Mouse (Mus musculus) forebrain, postnatal 0 days (tissue): ENCODE measurements around the gene Lin52. TPM values are rescaled to one million over a fixed set of nuclear protein-coding genes. Genes with fewer than 3 reads are reported as not detected.
"Not testable (repeated sequence)": the region's sequence is repeated elsewhere in the genome, so short reads cannot be mapped to it uniquely, and the experiment has no call there.

Experiments
- ATAC-seq: fragments of 200-750 bp; cut with Nextera tagmentation; 2 replicates; pipeline ENCODE4 v1.8.0; 2017; ENCODE audit warnings: mild to moderate bottlenecking, moderate library complexity
- DNase-seq: peaks from one replicate; pipeline ENCODE4 v3.0.0-alpha.2; 2015
- H3K27ac ChIP-seq: fragments of 300-500 bp; sonication (generic); 2 replicates; pipeline ENCODE4 v1.5.1; 2014; ENCODE audit warnings: low read depth, mild to moderate bottlenecking, antibody characterized with exemption, low read length, moderate library complexity, mixed read lengths
- H3K27me3 ChIP-seq: fragments of 300-500 bp; sonication (generic); 2 replicates; pipeline ENCODE4 v1.6.1; 2014; ENCODE audit warnings: mild to moderate bottlenecking, low read length, mixed read lengths; ENCODE audit not compliant: insufficient read depth
- H3K36me3 ChIP-seq: fragments of 300-500 bp; sonication (generic); 2 replicates; pipeline ENCODE4 v1.6.1; 2014; ENCODE audit warnings: mild to moderate bottlenecking, moderate library complexity; ENCODE audit not compliant: insufficient read depth
- H3K4me1 ChIP-seq: fragments of 300-500 bp; sonication (generic); 2 replicates; pipeline ENCODE4 v1.6.1; 2014; ENCODE audit warnings: antibody characterized with exemption; ENCODE audit not compliant: insufficient read depth
- H3K4me2 ChIP-seq: fragments of 300-500 bp; sonication (generic); 2 replicates; pipeline ENCODE4 v1.6.1; 2014; ENCODE audit warnings: low read depth, mild to moderate bottlenecking, moderate library complexity
- H3K4me3 ChIP-seq: fragments of 300-500 bp; sonication (generic); 2 replicates; pipeline ENCODE4 v1.5.1; 2014; ENCODE audit warnings: low read depth, low read length, mixed read lengths
- H3K9ac ChIP-seq: fragments of 300-500 bp; sonication (generic); 2 replicates; pipeline ENCODE4 v1.6.1; 2014; ENCODE audit warnings: mild to moderate bottlenecking
- H3K9me3 ChIP-seq: fragments of 300-500 bp; sonication (generic); 2 replicates; pipeline ENCODE4 v1.6.1; 2016; ENCODE audit warnings: low read length
- CTCF ChIP-seq: sonication (generic); IDR thresholded peaks from 2 replicates; pipeline ENCODE4 v1.5.1; 2016; ENCODE audit warnings: antibody characterized with exemption, control low read depth, low read depth
- WGBS: fragments of 180-500 bp; shearing (Covaris S2); extraction: QIAGEN DNeasy Blood & Tissue Kit; methylation state at CpG from one replicate; pipeline ENCODE4 v1.1.7; 2014; 5-methylcytosine and 5-hydroxymethylcytosine counted together
- polyA plus RNA-seq: library from polyadenylated mRNA; unstranded; fragments of >200 nt; fragmentation: Nextera tagmentation; extraction: Ambion mirVana; gene quantifications from 2 replicates; pipeline ENCODE4 v1.2.1, GENCODE M21; 2015
- total RNA-seq: library from RNA; depleted of rRNA; stranded (reverse); fragments of >200 nt; gene quantifications from 2 replicates; pipeline ENCODE4 v1.2.3, GENCODE M21; 2014

Gene Lin52
- total and polyA plus RNA-seq, 2 experiments from 2014 or later, result 22.1 to 23.6 TPM

DNA sequence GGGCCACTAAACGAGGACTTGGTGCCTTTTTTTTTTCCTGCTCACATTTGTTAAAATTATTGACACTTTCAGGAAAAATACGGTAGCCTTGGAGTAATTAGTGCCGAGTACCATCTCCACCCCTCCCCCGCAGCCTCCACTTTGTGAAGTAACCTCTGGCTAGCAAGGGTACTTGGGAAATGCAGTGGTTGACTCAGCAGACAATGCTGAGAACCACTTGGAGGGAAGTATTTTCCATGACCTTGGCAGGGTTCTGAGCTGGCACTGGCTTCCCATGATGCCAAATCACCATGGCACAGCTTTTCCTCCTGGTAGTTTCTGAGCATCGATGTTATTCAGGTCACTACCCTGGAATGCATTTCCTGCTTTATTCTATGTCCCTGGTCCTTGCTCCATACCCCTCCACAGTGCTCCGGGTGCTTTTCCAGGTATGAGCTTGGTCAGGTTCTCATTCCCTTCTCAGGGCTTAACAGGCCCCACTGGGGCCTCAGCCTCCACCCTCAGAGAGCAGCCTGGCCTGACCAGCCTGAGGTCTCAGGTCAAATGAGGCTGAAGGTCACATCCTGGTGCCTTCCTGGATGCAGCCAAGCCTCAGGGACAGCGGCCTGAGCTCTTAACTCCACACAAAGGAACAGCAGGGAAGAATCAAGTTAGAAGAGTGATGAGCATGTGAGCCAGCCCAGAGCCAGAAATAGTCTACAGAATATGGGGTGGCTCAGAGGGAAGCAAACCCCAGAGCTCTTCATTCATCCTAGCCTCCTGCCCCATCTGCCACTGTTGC, 82.7 kb downstream of the Lin52 start:
- no peak for ATAC-seq
- no peak for TF ChIP-seq CTCF
- no peak overlapping the region for H3K4me2 ChIP-seq
- H3K4me3 ChIP-seq, result no peak overlapping the region
- DNase-seq, result no peak
- no peaks in the 10 kb centered on the region for H3K4me1 ChIP-seq
- no peak overlapping the region for H3K9ac ChIP-seq
- no peaks in the 10 kb centered on the region for H3K36me3 ChIP-seq
- H3K27me3 ChIP-seq, result no peaks in the 10 kb centered on the region
- no peak overlapping the region for H3K27ac ChIP-seq
- 51% methylated on average over 7 of the region's 7 CpGs for WGBS
- H3K9me3 ChIP-seq, result no peaks in the 10 kb centered on the region

GRCm38 (mm10) chr12:84539537-84539936, 88.3 kb downstream of the Lin52 start:
- not testable (repeated sequence) for H3K4me3 ChIP-seq, H3K9ac ChIP-seq, H3K9me3 ChIP-seq, H3K4me1 ChIP-seq, H3K27ac ChIP-seq, ATAC-seq, H3K27me3 ChIP-seq, H3K36me3 ChIP-seq, H3K4me2 ChIP-seq, DNase-seq
- TF ChIP-seq CTCF, result peak; percentile 49
- 80% methylated on average over 2 of the region's 3 CpGs for WGBS

DNA sequence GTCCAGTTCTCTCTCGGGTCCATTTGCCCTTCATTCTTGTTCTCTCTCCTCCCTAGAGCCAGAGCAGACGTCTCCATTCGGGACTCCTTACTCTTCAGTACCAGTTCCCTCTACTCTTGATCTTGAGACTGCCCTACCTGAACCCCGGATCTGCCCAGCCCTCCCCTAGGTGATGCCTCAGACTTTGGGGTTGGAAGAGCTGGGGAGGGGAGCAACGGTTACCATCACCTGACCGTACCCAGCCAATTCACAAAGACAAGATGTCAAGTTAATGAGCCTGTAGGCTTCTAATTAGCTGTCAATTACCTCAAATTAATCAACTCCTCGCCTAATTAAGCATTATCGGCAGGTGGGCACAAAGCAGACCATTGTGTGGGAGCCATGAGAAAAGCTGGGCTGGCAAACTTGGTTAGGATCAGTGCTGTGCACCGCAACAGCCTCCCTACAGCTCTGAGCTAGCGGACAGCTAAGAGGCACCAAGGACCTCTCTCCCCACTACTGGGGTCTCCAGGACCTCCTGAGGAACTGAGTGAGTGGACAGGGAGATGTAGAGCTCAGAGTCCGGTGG, 90.3 kb downstream of the Lin52 start:
- H3K9ac ChIP-seq, result no peak overlapping the region
- no peak for TF ChIP-seq CTCF
- no peaks in the 10 kb centered on the region for H3K9me3 ChIP-seq
- no peaks in the 10 kb centered on the region for H3K27me3 ChIP-seq
- ATAC-seq, result no peak
- H3K36me3 ChIP-seq, result no peaks in the 10 kb centered on the region
- DNase-seq, result no peak
- no peaks in the 10 kb centered on the region for H3K4me1 ChIP-seq
- no peak overlapping the region for H3K4me3 ChIP-seq
- no peak overlapping the region for H3K27ac ChIP-seq
- no peak overlapping the region for H3K4me2 ChIP-seq
- 20% methylated on average over 11 of the region's 11 CpGs for WGBS

- TF ChIP-seq CTCF, result peak; percentile 98
Observed at GRCm38 (mm10) chr12:84546028-84546427, 94.8 kb downstream of the Lin52 start.

GRCm38 (mm10) chr12:84546577-84547085, 95.4 kb downstream of the Lin52 start:
- Histone ChIP-seq H3K9me3 (no peaks in the 10 kb centered on the region), H3K9ac (no peak overlapping the region), H3K4me3 (no peak overlapping the region), H3K36me3 (no peaks in the 10 kb centered on the region), H3K27ac (no peak overlapping the region), H3K4me2 (no peak overlapping the region), H3K4me1 (no peaks in the 10 kb centered on the region), H3K27me3 (no peaks in the 10 kb centered on the region)
- no peak for DNase-seq
- 52% methylated on average over 2 of the region's 2 CpGs for WGBS
- TF ChIP-seq CTCF, result no peak
- no peak for ATAC-seq

More at GRCm38 (mm10) chr12:84546028-84546427, 94.8 kb downstream of the Lin52 start:
- H3K4me1 ChIP-seq, result no peaks in the 10 kb centered on the region
- WGBS, result 3% methylated on average over 12 of the region's 12 CpGs
- ATAC-seq, result peak; percentile 84
- no peak overlapping the region for H3K27ac ChIP-seq
- H3K4me3 ChIP-seq, result no peak overlapping the region
- DNase-seq, result peak; percentile 79
- no peaks in the 10 kb centered on the region for H3K9me3 ChIP-seq
- no peak overlapping the region for H3K9ac ChIP-seq
- no peaks in the 10 kb centered on the region for H3K36me3 ChIP-seq
- no peak overlapping the region for H3K4me2 ChIP-seq
- H3K27me3 ChIP-seq, result no peaks in the 10 kb centered on the region

DNA sequence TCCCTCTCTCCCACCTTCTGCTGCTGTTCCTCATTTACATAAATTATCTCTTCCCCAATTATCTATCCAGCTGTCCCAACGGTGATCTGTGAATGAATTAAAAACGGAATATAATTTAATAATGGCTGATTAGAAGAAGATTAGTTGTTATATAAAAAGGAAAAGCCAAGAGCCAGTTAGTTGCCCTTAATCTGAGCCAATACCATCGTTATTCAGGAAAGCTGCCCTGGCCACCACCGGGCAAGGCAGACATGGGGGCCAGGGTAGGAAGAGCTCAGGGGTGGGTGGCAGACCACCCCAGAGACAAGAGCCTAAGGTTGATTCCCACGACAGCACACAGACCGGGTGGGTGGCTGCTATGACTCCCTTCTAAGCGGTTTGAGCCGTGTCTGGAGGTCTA, 97.0 kb downstream of the Lin52 start:
- no peaks in the 10 kb centered on the region for H3K4me1 ChIP-seq
- WGBS, result 20% methylated on average over 8 of the region's 8 CpGs
- H3K4me3 ChIP-seq, result no peak overlapping the region
- ATAC-seq (no peak), DNase-seq (no peak)
- no peaks in the 10 kb centered on the region for H3K36me3 ChIP-seq
- H3K9ac ChIP-seq, result no peak overlapping the region
- H3K27ac ChIP-seq, result no peak overlapping the region
- no peak for TF ChIP-seq CTCF
- H3K27me3 ChIP-seq, result no peaks in the 10 kb centered on the region
- H3K4me2 ChIP-seq, result no peak overlapping the region
- no peaks in the 10 kb centered on the region for H3K9me3 ChIP-seq

DNA sequence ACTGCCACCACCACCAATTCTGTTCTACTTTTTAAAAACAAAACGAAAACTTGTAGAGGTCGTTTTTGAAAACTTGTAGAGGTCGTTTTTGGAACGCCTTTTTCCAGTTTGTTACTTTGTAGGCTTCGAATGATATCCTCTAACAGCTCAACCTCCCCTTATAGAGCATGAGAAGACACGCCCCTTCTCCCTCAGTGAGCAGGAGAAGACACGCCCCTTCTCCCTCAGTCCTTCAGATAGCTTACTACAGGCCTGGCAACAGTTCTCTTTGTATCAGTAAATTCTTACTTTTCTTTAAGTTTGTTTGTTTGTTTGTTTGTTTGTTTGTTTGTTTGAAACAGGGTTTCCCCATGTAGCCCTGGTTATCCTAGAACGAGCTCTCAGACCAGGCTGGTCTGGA, 104.0 kb downstream of the Lin52 start:
- Histone ChIP-seq H3K9ac (no peak overlapping the region), H3K4me2 (no peak overlapping the region), H3K36me3 (no peaks in the 10 kb centered on the region), H3K27ac (no peak overlapping the region), H3K27me3 (no peaks in the 10 kb centered on the region), H3K4me1 (no peaks in the 10 kb centered on the region), H3K9me3 (no peaks in the 10 kb centered on the region), H3K4me3 (no peak overlapping the region)
- DNase-seq, result no peak
- TF ChIP-seq CTCF, result no peak
- 69% methylated on average over 8 of the region's 8 CpGs for WGBS
- no peak for ATAC-seq
